In genomic region chr11:72477182-72477581, GRCm38 (mm10) we compare ENCODE assay signal across 13 mouse cellular contexts. TPM values are rescaled to one million over a fixed set of nuclear protein-coding genes. Genes with fewer than 3 reads are reported as not detected.
DNase-seq lines count a peak whose midpoint lies in the region; ATAC-seq lines count a peak whose summit lies in the region.
"Had no signal": no experiment of that assay in that cellular context is flagged by ENCODE, and none has a peak within 500 bp of the region (broad histone marks: within the 10 kb centered on the region; RNA-seq: fewer than 3 reads in every experiment).

No protein-coding gene starts in this region.

- no peak for ATAC-seq in heart, embryonic 12.5 days (ENCODE audit: insufficient number of reproducible peaks, low FRiP score)
- no peak for ATAC-seq in midbrain, embryonic 16.5 days
- no peak for ATAC-seq in hindbrain, embryonic 14.5 days (ENCODE audit: low FRiP score)
- no peak for ATAC-seq in stomach, embryonic 16.5 days (ENCODE audit: insufficient read depth, low FRiP score)

- WGBS in heart, embryonic 12.5 days, result 32% methylated on average over 5 of the region's 5 CpGs
- WGBS in midbrain, embryonic 10.5 days, result 55% methylated on average over 5 of the region's 5 CpGs
- 33% methylated on average over 5 of the region's 5 CpGs for WGBS in midbrain, embryonic 16.5 days
- WGBS in hindbrain, embryonic 14.5 days, result 22% methylated on average over 5 of the region's 5 CpGs
- 41% methylated on average over 5 of the region's 5 CpGs for WGBS in stomach, embryonic 16.5 days

- H3K27ac ChIP-seq in heart, embryonic 12.5 days (ENCODE audit: poor library complexity, severe bottlenecking), result no peak overlapping the region
- H3K27ac ChIP-seq in midbrain, embryonic 10.5 days (replicated peaks), result 0 out of 2 replicates have a peak overlapping the region, but pooled peaks have one; percentile 9
- H3K27ac ChIP-seq in midbrain, embryonic 16.5 days (ENCODE audit: low read length), result no peak overlapping the region
- H3K27ac ChIP-seq in hindbrain, embryonic 14.5 days, result peak overlapping the region; percentile 48; the same call in 1 of the 2 replicates
- H3K27ac ChIP-seq in stomach, embryonic 16.5 days (ENCODE audit: low read length), result no peak overlapping the region

- H3K4me3 ChIP-seq in heart, embryonic 12.5 days, result no peak overlapping the region
- H3K4me3 ChIP-seq in midbrain, embryonic 10.5 days, result no peak overlapping the region
- no peak overlapping the region for H3K4me3 ChIP-seq in midbrain, embryonic 16.5 days (ENCODE audit: low read depth, low read length)
- H3K4me3 ChIP-seq in hindbrain, embryonic 14.5 days (replicated peaks; ENCODE audit: low read length), result no peak overlapping the region
- no peak overlapping the region for H3K4me3 ChIP-seq in stomach, embryonic 16.5 days (replicated peaks; ENCODE audit: low read length)
- H3K4me3 ChIP-seq: limb, embryonic 13.5 days had no signal

- H3K27me3 ChIP-seq in heart, embryonic 12.5 days (replicated peaks), result no peaks in the 10 kb centered on the region
- no peaks in the 10 kb centered on the region for H3K27me3 ChIP-seq in midbrain, embryonic 10.5 days (ENCODE audit: low read depth, poor library complexity, severe bottlenecking)
- H3K27me3 ChIP-seq in midbrain, embryonic 16.5 days (ENCODE audit: control insufficient read depth, insufficient read depth, low read depth, low read length), result no peaks in the 10 kb centered on the region
- no peaks in the 10 kb centered on the region for H3K27me3 ChIP-seq in hindbrain, embryonic 14.5 days (ENCODE audit: control insufficient read depth, insufficient read depth, low read length)
- H3K27me3 ChIP-seq in stomach, embryonic 16.5 days (ENCODE audit: control insufficient read depth, insufficient read depth, low read length), result no peaks in the 10 kb centered on the region
- H3K27me3 ChIP-seq: limb, embryonic 13.5 days had no signal

- H3K36me3 ChIP-seq in heart, embryonic 12.5 days, result no peaks in the 10 kb centered on the region
- no peaks in the 10 kb centered on the region for H3K36me3 ChIP-seq in midbrain, embryonic 10.5 days
- H3K36me3 ChIP-seq in midbrain, embryonic 16.5 days (ENCODE audit: control insufficient read depth, insufficient read depth, low read length), result 0 out of 2 replicates have a peak, but pooled peaks cover 4% of the 10 kb centered on the region
- peaks cover 14% of the 10 kb centered on the region; the same call in 1 of the 2 replicates for H3K36me3 ChIP-seq in hindbrain, embryonic 14.5 days (replicated peaks; ENCODE audit: control insufficient read depth, insufficient read depth)
- H3K36me3 ChIP-seq in stomach, embryonic 16.5 days (ENCODE audit: control insufficient read depth, insufficient read depth, low read length), result no peaks in the 10 kb centered on the region
- H3K36me3 ChIP-seq: limb, embryonic 13.5 days had no signal

- H3K4me2 ChIP-seq in heart, embryonic 12.5 days, result no peak overlapping the region
- no peak overlapping the region for H3K4me2 ChIP-seq in midbrain, embryonic 16.5 days (ENCODE audit: low read length)
- no peak overlapping the region for H3K4me2 ChIP-seq in hindbrain, embryonic 14.5 days (replicated peaks)
- no peak overlapping the region for H3K4me2 ChIP-seq in stomach, embryonic 16.5 days (ENCODE audit: low read depth, low read length)
- H3K4me2 ChIP-seq: limb, embryonic 13.5 days had no signal

- DNase-seq in heart, adult 11 months, result peak; percentile 98
- DNase-seq in midbrain, embryonic 10.5 days (ENCODE audit: low spot score), result no peak
- no peak for DNase-seq in hindbrain, embryonic 14.5 days (ENCODE audit: low spot score)
- DNase-seq in right cerebral cortex, postnatal 25 days, result no peak
- no peak for DNase-seq in natural killer cell, adult 2 months (ENCODE audit: low spot score in 2 of 2)
- DNase-seq: gastrocnemius, postnatal 36 days; kidney, adult 11 months; thymus, adult 2 months had no signal

- H3K9me3 ChIP-seq in heart, embryonic 12.5 days (replicated peaks), result no peaks in the 10 kb centered on the region
- no peaks in the 10 kb centered on the region for H3K9me3 ChIP-seq in midbrain, embryonic 10.5 days (replicated peaks)
- H3K9me3 ChIP-seq in midbrain, embryonic 16.5 days (replicated peaks; ENCODE audit: control insufficient read depth, low read length, poor library complexity, severe bottlenecking), result no peaks in the 10 kb centered on the region
- H3K9me3 ChIP-seq in hindbrain, embryonic 14.5 days (ENCODE audit: control insufficient read depth, low read length), result no peaks in the 10 kb centered on the region
- no peaks in the 10 kb centered on the region for H3K9me3 ChIP-seq in stomach, embryonic 16.5 days (replicated peaks; ENCODE audit: control insufficient read depth, low read length)
- H3K9me3 ChIP-seq: limb, embryonic 13.5 days had no signal

- peaks cover 43% of the 10 kb centered on the region for H3K4me1 ChIP-seq in heart, embryonic 12.5 days (replicated peaks)
- H3K4me1 ChIP-seq in midbrain, embryonic 10.5 days, result peaks cover 42% of the 10 kb centered on the region
- H3K4me1 ChIP-seq in midbrain, embryonic 16.5 days (ENCODE audit: control insufficient read depth, insufficient read depth, low read length), result 0 out of 2 replicates have a peak, but pooled peaks cover 6% of the 10 kb centered on the region
- peaks cover 19% of the 10 kb centered on the region for H3K4me1 ChIP-seq in hindbrain, embryonic 14.5 days (replicated peaks; ENCODE audit: control insufficient read depth, insufficient read depth, low read length)
- peaks cover 22% of the 10 kb centered on the region; the same call in 1 of the 2 replicates for H3K4me1 ChIP-seq in stomach, embryonic 16.5 days (ENCODE audit: control insufficient read depth, insufficient read depth, low read length)

- no peak overlapping the region for H3K9ac ChIP-seq in heart, embryonic 12.5 days
- H3K9ac ChIP-seq in midbrain, embryonic 16.5 days (ENCODE audit: low read depth, low read length), result no peak overlapping the region
- 0 out of 2 replicates have a peak overlapping the region, but pooled peaks have one; percentile 10 for H3K9ac ChIP-seq in hindbrain, embryonic 14.5 days
- peak overlapping the region; percentile 41; the same call in 1 of the 2 replicates for H3K9ac ChIP-seq in stomach, embryonic 16.5 days (ENCODE audit: low read length)
- H3K9ac ChIP-seq: limb, embryonic 13.5 days had no signal

RNA-seq across cellular contexts. Expression of gene Spns2, which starts 12.5 kb away (rescaled TPM):
- polyA plus RNA-seq in heart, embryonic 12.5 days (2016; fragmentation: Nextera tagmentation; extraction: Ambion mirVana), result 3.3 and 3.5 TPM in 2 replicates
- 2.1 and 2.9 TPM in 2 replicates for polyA plus RNA-seq in midbrain, embryonic 10.5 days (2016; fragmentation: Nextera tagmentation; extraction: Ambion mirVana)
- polyA plus RNA-seq in midbrain, embryonic 16.5 days (2015; fragmentation: Nextera tagmentation; extraction: Ambion mirVana), result 6.8 and 8.4 TPM in 2 replicates
- 11.9 and 12.4 TPM in 2 replicates for polyA plus RNA-seq in hindbrain, embryonic 14.5 days (2014; fragmentation: Nextera tagmentation; extraction: Ambion mirVana)
- 5.7 and 7.3 TPM in 2 replicates for polyA plus RNA-seq in stomach, embryonic 16.5 days (2015; fragmentation: Nextera tagmentation; extraction: Ambion mirVana)

RNA-seq across cellular contexts. Expression of gene Mybbp1a, which starts 36.0 kb away (rescaled TPM):
- 99.5 and 106 TPM in 2 replicates for polyA plus RNA-seq in heart, embryonic 12.5 days (2016; fragmentation: Nextera tagmentation; extraction: Ambion mirVana)
- 192 and 236 TPM in 2 replicates for polyA plus RNA-seq in midbrain, embryonic 10.5 days (2016; fragmentation: Nextera tagmentation; extraction: Ambion mirVana)
- polyA plus RNA-seq in midbrain, embryonic 16.5 days (2015; fragmentation: Nextera tagmentation; extraction: Ambion mirVana), result 61.1 and 67.6 TPM in 2 replicates
- 54.1 and 63.3 TPM in 2 replicates for polyA plus RNA-seq in hindbrain, embryonic 14.5 days (2014; fragmentation: Nextera tagmentation; extraction: Ambion mirVana)
- polyA plus RNA-seq in stomach, embryonic 16.5 days (2015; fragmentation: Nextera tagmentation; extraction: Ambion mirVana), result 117 and 133 TPM in 2 replicates

RNA-seq across cellular contexts. Expression of gene Ggt6, which starts 41.9 kb away (rescaled TPM):
- polyA plus RNA-seq in heart, embryonic 12.5 days (2016; fragmentation: Nextera tagmentation; extraction: Ambion mirVana), result not detected in 2 replicates
- not detected in 2 replicates for polyA plus RNA-seq in midbrain, embryonic 10.5 days (2016; fragmentation: Nextera tagmentation; extraction: Ambion mirVana)
- polyA plus RNA-seq in midbrain, embryonic 16.5 days (2015; fragmentation: Nextera tagmentation; extraction: Ambion mirVana), result not detected in 2 replicates
- 0.11 TPM in 1 of 2 replicates, not detected in the other for polyA plus RNA-seq in hindbrain, embryonic 14.5 days (2014; fragmentation: Nextera tagmentation; extraction: Ambion mirVana)
- polyA plus RNA-seq in stomach, embryonic 16.5 days (2015; fragmentation: Nextera tagmentation; extraction: Ambion mirVana), result 8.1 and 8.9 TPM in 2 replicates
- polyA plus RNA-seq: forebrain, embryonic 11.5 days had no signal

Comparison
In these comparisons a context has a peak if more than half of its experiments do, and no peak if none do; other contexts are left out.
1. H3K27ac ChIP-seq: peak in midbrain, embryonic 10.5 days (single experiment) and hindbrain, embryonic 14.5 days (single experiment); none in heart, embryonic 12.5 days (single experiment), midbrain, embryonic 16.5 days (single experiment) and stomach, embryonic 16.5 days (single experiment).
2. H3K9ac ChIP-seq: peak in hindbrain, embryonic 14.5 days (single experiment) and stomach, embryonic 16.5 days (single experiment); none in heart, embryonic 12.5 days (single experiment) and midbrain, embryonic 16.5 days (single experiment).